Mouse (Mus musculus): ENCODE measurements around the gene Zbtb8a.

Zbtb8a gene

GRCm38 (mm10) chr4:129379805-129380204, 1.9 kb upstream of the Zbtb8a start:
- in situ Hi-C loops (cut with MboI; ENCODE audit: low sequenced_read_pairs): no loop called here

DNA sequence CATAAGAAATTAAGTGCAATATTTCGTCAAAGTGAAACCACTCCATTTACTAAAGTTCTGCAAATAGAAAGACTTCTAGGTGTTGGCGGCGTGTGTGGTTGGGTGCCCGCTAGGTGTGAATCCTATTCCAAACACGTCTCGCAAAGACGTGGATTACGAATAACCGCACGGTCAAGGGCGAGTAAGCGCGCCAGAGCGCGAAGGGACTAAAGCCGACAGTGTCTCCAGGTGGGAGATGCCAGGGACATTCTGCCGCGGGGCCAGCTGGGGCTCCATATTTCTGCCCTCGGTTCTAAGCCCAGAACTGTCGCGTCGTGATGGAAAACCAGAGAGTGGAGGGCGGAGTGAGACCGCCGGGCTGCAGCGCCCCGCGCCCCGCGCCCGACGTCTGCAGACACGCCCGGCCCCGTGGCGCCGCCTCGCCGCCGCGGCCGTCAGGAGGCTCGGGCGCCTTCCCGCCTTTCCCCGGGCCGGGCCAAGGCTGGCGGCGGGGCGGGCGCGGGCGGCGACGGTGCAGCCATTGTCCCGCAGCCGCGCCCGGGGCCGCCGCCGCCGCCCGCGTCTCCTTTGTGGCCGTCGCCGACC, 863 bp downstream of the Zbtb8a start:
- in situ Hi-C loops (cut with MboI; ENCODE audit: low sequenced_read_pairs): no loop called here

- in situ Hi-C loops (cut with MboI; ENCODE audit: low sequenced_read_pairs): no loop called here
Measured at GRCm38 (mm10) chr4:129375821-129376220, 2.1 kb downstream of the Zbtb8a start.

GRCm38 (mm10) chr4:129375000-129375399, 2.9 kb downstream of the Zbtb8a start:
- in situ Hi-C loops (cut with MboI; ENCODE audit: low sequenced_read_pairs): loop anchor here (25.0 kb wide), 1 partner anchor 237 kb away; the partner anchor contains the start of genes Ccdc28b, Dcdc2b, Eif3i and Iqcc

DNA sequence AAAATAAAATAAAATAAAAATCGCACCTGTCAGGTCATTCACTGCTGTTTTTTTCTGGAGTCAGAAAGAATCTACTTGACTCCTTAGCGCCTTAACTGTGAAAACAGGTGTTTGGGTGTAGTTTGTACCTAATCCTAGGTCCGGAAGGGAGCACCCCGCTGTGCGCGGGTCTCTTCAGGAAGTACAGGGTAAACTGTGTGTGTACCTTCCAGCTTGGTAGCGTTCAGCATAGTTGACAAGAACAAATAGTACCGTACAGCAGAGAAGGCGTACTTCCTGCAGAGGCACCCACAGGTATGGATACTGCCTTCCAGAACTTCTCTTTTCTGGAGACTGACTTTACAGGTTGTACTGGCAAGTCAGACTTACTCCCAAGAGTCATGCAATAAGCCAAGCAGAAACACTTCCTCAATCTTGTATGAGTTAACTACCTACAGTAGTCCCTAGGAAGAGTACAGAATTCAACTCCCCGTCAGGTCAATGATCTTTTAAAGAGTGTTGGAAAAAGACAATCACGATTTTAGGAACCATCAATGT, 3.6 kb downstream of the Zbtb8a start:
- in situ Hi-C loops (cut with MboI; ENCODE audit: low sequenced_read_pairs): loop anchor here (25.0 kb wide), 1 partner anchor 238 kb away; the partner anchor contains the start of genes Ccdc28b, Dcdc2b, Eif3i and Iqcc

- in situ Hi-C loops (cut with MboI; ENCODE audit: low sequenced_read_pairs): loop anchor here (25.0 kb wide), 1 partner anchor 239 kb away; the partner anchor contains the start of genes Ccdc28b, Dcdc2b, Eif3i and Iqcc
Measured at GRCm38 (mm10) chr4:129373202-129373976, 4.5 kb downstream of the Zbtb8a start.

DNA sequence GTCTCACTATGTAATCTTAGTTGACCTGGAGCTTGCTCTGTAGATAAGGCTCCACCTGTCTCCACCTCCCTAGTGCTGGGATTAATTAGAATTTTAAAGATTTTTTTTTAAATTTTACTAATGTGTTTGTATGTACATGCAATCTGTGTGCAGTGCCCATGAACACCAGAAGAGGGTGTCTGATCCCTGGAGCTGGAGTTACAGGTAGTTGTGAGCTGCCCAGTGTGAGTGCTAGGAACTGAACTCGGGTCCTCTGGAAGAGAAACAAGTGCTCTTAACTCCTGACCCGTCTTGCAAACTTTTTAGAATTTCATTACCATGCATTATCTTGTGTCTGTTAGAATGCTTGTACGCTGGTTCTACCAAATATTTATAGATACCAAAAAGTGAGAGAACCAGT, 6.5 kb downstream of the Zbtb8a start:
- in situ Hi-C loops (cut with MboI; ENCODE audit: low sequenced_read_pairs): loop anchor here (25.0 kb wide), 1 partner anchor 241 kb away; the partner anchor contains the start of genes Ccdc28b, Dcdc2b, Eif3i and Iqcc

DNA sequence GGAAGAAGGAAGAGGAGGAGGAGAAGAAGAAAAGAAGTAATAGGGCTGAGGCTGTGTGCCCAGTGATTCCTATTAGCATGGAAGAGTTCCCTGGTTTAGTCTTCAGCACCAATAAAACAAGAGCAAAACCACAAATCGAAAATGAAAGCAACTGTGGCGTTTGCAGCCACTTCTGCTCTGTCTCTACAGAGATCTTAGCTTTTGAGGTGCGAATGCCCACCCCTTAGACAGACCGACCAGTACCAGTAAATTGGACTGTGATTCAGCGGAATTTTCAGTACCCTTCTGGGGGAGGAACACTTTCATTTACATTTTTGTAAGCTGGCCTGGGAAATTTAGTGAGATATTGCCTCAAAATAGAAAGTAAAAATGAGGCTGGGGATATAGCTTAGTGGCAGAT, 12.7 kb downstream of the Zbtb8a start:
- in situ Hi-C loops (cut with MboI; ENCODE audit: low sequenced_read_pairs): loop anchor here (25.0 kb wide), 1 partner anchor 247 kb away; the partner anchor contains the start of genes Ccdc28b, Dcdc2b, Eif3i and Iqcc

- in situ Hi-C loops (cut with MboI; ENCODE audit: low sequenced_read_pairs): loop anchor here (25.0 kb wide), 1 partner anchor 248 kb away; the partner anchor contains the start of genes Ccdc28b, Dcdc2b, Eif3i and Iqcc
Measured at GRCm38 (mm10) chr4:129364379-129364778, 13.5 kb downstream of the Zbtb8a start.

DNA sequence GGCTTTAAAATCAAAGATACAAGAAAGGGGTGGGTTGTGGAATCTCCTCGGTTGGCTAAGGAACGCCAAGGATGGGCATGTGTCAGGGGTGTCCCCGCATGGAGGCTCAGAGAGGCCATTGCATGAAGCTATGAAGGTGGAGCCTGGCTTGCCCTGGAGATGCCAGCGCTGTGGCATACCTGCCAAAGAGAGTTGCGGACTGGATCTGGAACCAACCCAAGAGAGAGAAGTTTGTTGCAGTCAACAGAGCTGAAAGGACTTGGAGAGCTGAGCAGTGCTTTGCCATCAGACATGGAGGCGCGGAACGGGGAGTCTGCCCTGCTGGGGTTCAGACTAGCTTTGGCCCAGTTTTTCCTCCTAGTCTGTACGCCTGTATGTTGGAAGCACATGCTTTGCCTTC, 14.5 kb downstream of the Zbtb8a start:
- in situ Hi-C loops (cut with MboI; ENCODE audit: low sequenced_read_pairs): loop anchor here (25.0 kb wide), 1 partner anchor 249 kb away; the partner anchor contains the start of genes Ccdc28b, Dcdc2b, Eif3i and Iqcc

- in situ Hi-C loops (cut with MboI; ENCODE audit: low sequenced_read_pairs): loop anchor here (25.0 kb wide), 1 partner anchor 250 kb away; the partner anchor contains the start of genes Ccdc28b, Dcdc2b, Eif3i and Iqcc
Measured at GRCm38 (mm10) chr4:129362771-129363170, 15.1 kb downstream of the Zbtb8a start.

DNA sequence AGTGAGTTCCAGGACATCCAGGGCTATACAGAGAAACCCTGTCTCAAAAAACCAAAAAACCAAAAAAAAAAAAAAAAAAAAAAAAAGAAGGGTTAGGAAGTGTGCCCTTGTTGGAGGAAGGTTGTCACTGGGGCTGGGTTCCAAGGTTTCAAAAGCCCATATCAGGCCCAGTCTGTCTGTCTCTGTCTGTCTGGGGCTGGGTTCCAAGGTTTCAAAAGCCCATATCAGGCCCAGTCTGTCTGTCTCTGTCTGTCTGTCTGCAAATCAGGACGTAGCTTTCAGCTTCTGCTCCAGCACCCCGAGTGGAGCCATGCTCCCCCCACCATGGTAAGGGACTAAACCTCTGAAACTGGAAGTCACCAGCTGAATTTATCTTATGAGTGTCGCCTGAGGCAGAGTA, 15.7 kb downstream of the Zbtb8a start:
- in situ Hi-C loops (cut with MboI; ENCODE audit: low sequenced_read_pairs): loop anchor here (25.0 kb wide), 1 partner anchor 250 kb away; the partner anchor contains the start of genes Ccdc28b, Dcdc2b, Eif3i and Iqcc

GRCm38 (mm10) chr4:129357613-129358163, 20.2 kb downstream of the Zbtb8a start:
- in situ Hi-C loops (cut with MboI; ENCODE audit: low sequenced_read_pairs): loop anchor here (10.0 to 25.0 kb wide), 2 partner anchors 97 to 255 kb away; partner anchors contain the start of genes Ccdc28b, Dcdc2b, Eif3i and Iqcc

DNA sequence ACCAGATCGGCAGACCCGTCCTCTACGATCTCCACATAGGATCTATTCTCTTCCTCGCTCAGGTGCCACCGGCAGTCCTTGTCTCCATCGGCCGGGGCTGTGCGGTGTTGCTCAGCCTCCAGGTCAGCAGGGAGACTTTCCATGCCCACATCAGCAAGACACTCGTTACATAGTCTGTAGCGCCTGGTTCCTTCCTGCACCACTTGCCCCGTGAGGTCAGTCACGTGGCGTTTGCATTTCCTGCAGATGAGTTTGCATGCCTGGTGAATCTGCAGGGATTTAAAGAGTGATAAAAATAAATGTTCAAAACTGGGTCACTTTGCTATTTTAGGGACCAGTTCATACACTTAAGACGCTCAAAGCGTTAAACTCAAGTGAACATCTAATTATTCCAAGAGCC, 23.7 kb downstream of the Zbtb8a start:
- in situ Hi-C loops (cut with MboI; ENCODE audit: low sequenced_read_pairs): loop anchor here (10.0 to 25.0 kb wide), 2 partner anchors 101 to 258 kb away; partner anchors contain the start of genes Ccdc28b, Dcdc2b, Eif3i and Iqcc

DNA sequence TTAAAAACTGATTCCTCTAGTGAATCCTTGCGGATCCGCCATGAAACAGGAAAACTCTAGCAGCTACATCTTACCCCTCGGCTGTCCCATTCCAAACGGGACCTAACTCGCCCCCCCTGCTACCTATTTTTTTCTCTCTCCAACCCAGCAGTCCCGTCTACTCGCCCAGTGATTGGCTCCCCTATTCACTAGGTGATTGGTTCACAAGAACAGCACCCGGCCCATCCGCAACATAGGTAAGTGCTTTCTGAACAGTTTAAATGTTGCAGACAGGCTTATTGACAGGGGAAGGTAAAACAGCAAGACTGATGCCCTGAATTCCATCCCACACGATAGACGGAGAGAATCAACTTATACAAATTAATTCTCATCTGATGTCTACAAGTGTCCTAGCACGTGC, 24.7 kb downstream of the Zbtb8a start:
- in situ Hi-C loops (cut with MboI; ENCODE audit: low sequenced_read_pairs): loop anchor here (10.0 to 25.0 kb wide), 2 partner anchors 102 to 259 kb away; partner anchors contain the start of genes Ccdc28b, Dcdc2b, Eif3i and Iqcc

- in situ Hi-C loops (cut with MboI; ENCODE audit: low sequenced_read_pairs): loop anchor here (10.0 to 25.0 kb wide), 2 partner anchors 104 to 261 kb away; partner anchors contain the start of genes Ccdc28b, Dcdc2b, Eif3i and Iqcc
Measured at GRCm38 (mm10) chr4:129351111-129351510, 26.8 kb downstream of the Zbtb8a start.

GRCm38 (mm10) chr4:129350644-129351043, 27.3 kb downstream of the Zbtb8a start:
- in situ Hi-C loops (cut with MboI; ENCODE audit: low sequenced_read_pairs): loop anchor here (10.0 to 25.0 kb wide), 2 partner anchors 104 to 262 kb away; partner anchors contain the start of genes Ccdc28b, Dcdc2b, Eif3i and Iqcc

DNA sequence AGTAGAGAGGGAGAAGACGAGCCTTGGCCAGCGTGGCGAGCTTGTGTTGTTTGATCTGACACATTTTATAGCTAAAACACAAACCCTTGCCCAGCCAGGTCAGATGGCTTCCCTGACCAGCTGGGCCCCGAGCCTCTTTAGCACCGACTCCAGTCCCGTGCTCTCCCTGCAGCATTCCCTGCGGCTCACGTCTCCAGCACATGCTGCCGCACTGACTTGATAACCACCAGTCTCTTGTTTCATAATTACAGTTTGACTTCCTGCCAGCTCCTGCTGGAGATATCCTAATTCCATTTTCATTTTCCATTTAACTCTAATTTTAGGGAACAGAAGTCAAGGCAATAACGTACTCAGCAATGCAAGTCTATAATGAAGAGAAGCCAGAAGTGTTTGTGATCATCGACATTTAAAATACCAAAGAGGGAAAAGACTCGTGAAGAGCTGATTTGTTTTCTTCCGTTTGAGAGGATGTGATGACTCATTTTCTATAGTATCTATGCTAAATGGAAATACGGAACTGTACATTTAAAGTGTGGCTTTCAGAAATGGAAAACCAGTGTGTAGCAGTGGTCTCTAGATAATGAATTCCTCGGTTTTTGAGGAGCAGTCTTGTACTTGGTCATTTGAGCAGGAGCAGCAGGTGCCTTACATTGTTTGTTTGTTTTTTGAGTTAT, 31.3 kb downstream of the Zbtb8a start:
- in situ Hi-C loops (cut with MboI; ENCODE audit: low sequenced_read_pairs): no loop called here

DNA sequence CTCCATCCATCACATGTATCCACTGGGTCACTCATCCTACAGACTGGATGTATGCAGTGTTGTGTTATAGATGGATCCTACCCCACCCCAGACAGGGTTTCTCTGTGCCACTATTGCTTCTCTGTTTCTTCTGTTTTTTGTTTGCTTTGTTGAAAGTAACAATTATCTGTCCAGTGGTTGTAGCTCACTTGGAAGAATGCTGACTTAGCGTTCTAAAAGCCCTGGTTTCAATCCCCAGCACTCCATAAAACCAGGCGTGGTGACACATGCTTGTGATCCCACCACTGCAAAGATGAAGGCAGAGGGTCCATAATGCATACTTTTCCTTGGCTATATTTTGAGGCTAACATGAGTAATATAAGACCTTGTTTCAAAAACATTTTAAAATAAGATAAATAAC, 35.2 kb downstream of the Zbtb8a start:
- in situ Hi-C loops (cut with MboI; ENCODE audit: low sequenced_read_pairs): no loop called here

- in situ Hi-C loops (cut with MboI; ENCODE audit: low sequenced_read_pairs): no loop called here
Measured at GRCm38 (mm10) chr4:129341888-129342287, 36.0 kb downstream of the Zbtb8a start.
